Mouse (Mus musculus): ENCODE measurements around the gene Itsn2.

GRCm38 (mm10) chr12:4656813-4657212, 64.4 kb downstream of the Itsn2 start:
- TF ChIP-seq CTCF (conservative IDR thresholded peaks at IDR 0.05; ENCODE audit: low read length), result no peak
- TF ChIP-seq POU5F1 (IDR thresholded peaks at IDR 0.05; ENCODE audit: borderline replicate concordance, low read length), result no peak

Data from E14TG2a.4 (cell line).